Mouse (Mus musculus): ENCODE measurements around the gene Gnmt. TPM values are rescaled to one million over a fixed set of nuclear protein-coding genes. Genes with fewer than 3 reads are reported as not detected.

The Gnmt gene
- polyA plus RNA-seq, 1 experiment from 2014 or later, result 0.88 TPM

- Histone ChIP-seq H3K4me2 (replicated peaks) (peak overlapping the region; percentile 91), H3K9me3 (ENCODE audit: control insufficient read depth, low read length) (no peaks in the 10 kb centered on the region), H3K4me3 (replicated peaks; ENCODE audit: low read length) (peak overlapping the region; percentile 91), H3K9ac (peak overlapping the region; percentile 73), H3K4me1 (replicated peaks; ENCODE audit: control insufficient read depth, insufficient read depth, low read length) (peaks cover 22% of the 10 kb centered on the region), H3K27ac (peak overlapping the region; percentile 71), H3K36me3 (replicated peaks; ENCODE audit: control insufficient read depth, insufficient read depth) (peaks cover 55% of the 10 kb centered on the region), H3K27me3 (ENCODE audit: control insufficient read depth, insufficient read depth, low read length) (no peaks in the 10 kb centered on the region)
- DNase-seq (ENCODE audit: low spot score) (no peak), ATAC-seq (ENCODE audit: low FRiP score) (no peak)
- 25% methylated on average over 12 of the region's 12 CpGs for WGBS
Measured at GRCm38 (mm10) chr17:46681466-46682118, 47.4 kb downstream of the Gnmt start.

GRCm38 (mm10) chr17:46680760-46681373 is 48.1 kb downstream of the Gnmt start, which contains the start of gene Klhdc3:
Klhdc3 (minus strand) TSS chr17:46680914.
- H3K9ac ChIP-seq, result peak within 1 kb of the TSS; percentile 75
- H3K4me2 ChIP-seq (replicated peaks), result peak within 1 kb of the TSS; percentile 91
- H3K27ac ChIP-seq, result peak within 1 kb of the TSS; percentile 84
- H3K36me3 ChIP-seq (replicated peaks; ENCODE audit: control insufficient read depth, insufficient read depth), result peaks cover 55% of the 10 kb centered on the region
- H3K4me3 ChIP-seq (replicated peaks; ENCODE audit: low read length), result peak within 1 kb of the TSS; percentile 91
- peak; percentile 96 for DNase-seq (ENCODE audit: low spot score)
- H3K4me1 ChIP-seq (replicated peaks; ENCODE audit: control insufficient read depth, insufficient read depth, low read length), result peaks cover 22% of the 10 kb centered on the region
- no peaks in the 10 kb centered on the region for H3K9me3 ChIP-seq (ENCODE audit: control insufficient read depth, low read length)
- peak; percentile 97 for ATAC-seq (ENCODE audit: low FRiP score)
- no peaks in the 10 kb centered on the region for H3K27me3 ChIP-seq (ENCODE audit: control insufficient read depth, insufficient read depth, low read length)
- under 1% methylated on average over 49 of the region's 49 CpGs for WGBS

- peak; percentile 53 for DNase-seq (ENCODE audit: low spot score)
- Histone ChIP-seq H3K4me3 (replicated peaks; ENCODE audit: low read length) (peak overlapping the region; percentile 91), H3K4me2 (replicated peaks) (peak overlapping the region; percentile 91), H3K4me1 (replicated peaks; ENCODE audit: control insufficient read depth, insufficient read depth, low read length) (peaks cover 22% of the 10 kb centered on the region), H3K27ac (peak overlapping the region; percentile 84), H3K27me3 (ENCODE audit: control insufficient read depth, insufficient read depth, low read length) (no peaks in the 10 kb centered on the region), H3K36me3 (replicated peaks; ENCODE audit: control insufficient read depth, insufficient read depth) (peaks cover 55% of the 10 kb centered on the region), H3K9ac (peak overlapping the region; percentile 75), H3K9me3 (ENCODE audit: control insufficient read depth, low read length) (no peaks in the 10 kb centered on the region)
- WGBS, result 1% methylated on average over 34 of the region's 34 CpGs
- peak; percentile 11 for ATAC-seq (ENCODE audit: low FRiP score)
Measured at GRCm38 (mm10) chr17:46679843-46680759, 48.9 kb downstream of the Gnmt start.

- Histone ChIP-seq H3K36me3 (replicated peaks; ENCODE audit: control insufficient read depth, insufficient read depth) (peaks cover 49% of the 10 kb centered on the region), H3K9ac (peak overlapping the region; percentile 6; the same call in 1 of the 2 replicates)
Measured at GRCm38 (mm10) chr17:46678911-46679310, 50.1 kb downstream of the Gnmt start.

GRCm38 (mm10) chr17:46678416-46678815 is 50.6 kb downstream of the Gnmt start, which contains the start of gene Mea1:
Mea1 (plus strand) TSS chr17:46678793.
- Histone ChIP-seq H3K27me3 (ENCODE audit: control insufficient read depth, insufficient read depth, low read length) (no peaks in the 10 kb centered on the region), H3K4me1 (replicated peaks; ENCODE audit: control insufficient read depth, insufficient read depth, low read length) (peaks cover 25% of the 10 kb centered on the region), H3K9ac (peak within 1 kb of the TSS; percentile 75), H3K9me3 (ENCODE audit: control insufficient read depth, low read length) (no peaks in the 10 kb centered on the region), H3K36me3 (replicated peaks; ENCODE audit: control insufficient read depth, insufficient read depth) (peaks cover 44% of the 10 kb centered on the region), H3K4me3 (replicated peaks; ENCODE audit: low read length) (peak within 1 kb of the TSS; percentile 91), H3K4me2 (replicated peaks) (peak within 1 kb of the TSS; percentile 91), H3K27ac (peak within 1 kb of the TSS; percentile 84)
- DNase-seq (ENCODE audit: low spot score) (no peak), ATAC-seq (ENCODE audit: low FRiP score) (no peak)
- 95% methylated on average over 8 of the region's 9 CpGs for WGBS

More at GRCm38 (mm10) chr17:46678911-46679310, 50.1 kb downstream of the Gnmt start:
- peak overlapping the region; percentile 91; the same call in 1 of the 2 replicates for H3K4me3 ChIP-seq (replicated peaks; ENCODE audit: low read length)
- ATAC-seq (ENCODE audit: low FRiP score), result no peak
- peaks cover 22% of the 10 kb centered on the region for H3K4me1 ChIP-seq (replicated peaks; ENCODE audit: control insufficient read depth, insufficient read depth, low read length)
- no peaks in the 10 kb centered on the region for H3K27me3 ChIP-seq (ENCODE audit: control insufficient read depth, insufficient read depth, low read length)
- WGBS, result 75% methylated on average over 9 of the region's 9 CpGs
- H3K4me2 ChIP-seq (replicated peaks), result peak overlapping the region; percentile 91
- no peak for DNase-seq (ENCODE audit: low spot score)
- H3K9me3 ChIP-seq (ENCODE audit: control insufficient read depth, low read length), result no peaks in the 10 kb centered on the region
- H3K27ac ChIP-seq, result no peak overlapping the region

Other genes starting within 250 kb of the Gnmt start
- gene Ttbk1, start 241.5 kb downstream of the Gnmt start, polyA plus RNA-seq (2014; fragmentation: Nextera tagmentation; extraction: Ambion mirVana), result 6.5 and 7.7 TPM in 2 replicates
- gene Dnph1, start 232.5 kb downstream of the Gnmt start, polyA plus RNA-seq (2014; fragmentation: Nextera tagmentation; extraction: Ambion mirVana), result 16.0 and 16.6 TPM in 2 replicates
- 14.6 and 14.7 TPM in 2 replicates for gene Cul9, start 182.8 kb downstream of the Gnmt start, polyA plus RNA-seq (2014; fragmentation: Nextera tagmentation; extraction: Ambion mirVana)
- 5.2 and 6.5 TPM in 2 replicates for gene Srf, start 173.0 kb downstream of the Gnmt start, polyA plus RNA-seq (2014; fragmentation: Nextera tagmentation; extraction: Ambion mirVana)
- gene Ptk7, start 99.7 kb downstream of the Gnmt start, polyA plus RNA-seq (2014; fragmentation: Nextera tagmentation; extraction: Ambion mirVana), result 19.2 and 20.6 TPM in 2 replicates
- 26.2 and 30.5 TPM in 2 replicates for gene Klc4, start 83.1 kb downstream of the Gnmt start, polyA plus RNA-seq (2014; fragmentation: Nextera tagmentation; extraction: Ambion mirVana)
- gene Mrpl2, start 82.9 kb downstream of the Gnmt start, polyA plus RNA-seq (2014; fragmentation: Nextera tagmentation; extraction: Ambion mirVana), result 66.5 and 71.2 TPM in 2 replicates
- gene Cul7, start 78.8 kb downstream of the Gnmt start, polyA plus RNA-seq (2014; fragmentation: Nextera tagmentation; extraction: Ambion mirVana), result 29.7 and 30.2 TPM in 2 replicates
- gene Rrp36, start 54.8 kb downstream of the Gnmt start, polyA plus RNA-seq (2014; fragmentation: Nextera tagmentation; extraction: Ambion mirVana), result 41.6 and 44.7 TPM in 2 replicates
- gene Mea1, start 50.4 kb downstream of the Gnmt start, polyA plus RNA-seq (2014; fragmentation: Nextera tagmentation; extraction: Ambion mirVana), result 279 and 280 TPM in 2 replicates
- gene Klhdc3, start 48.3 kb downstream of the Gnmt start, polyA plus RNA-seq (2014; fragmentation: Nextera tagmentation; extraction: Ambion mirVana), result 154 and 155 TPM in 2 replicates
- 78.2 and 92.8 TPM in 2 replicates for gene Ppp2r5d, start 24.1 kb downstream of the Gnmt start, polyA plus RNA-seq (2014; fragmentation: Nextera tagmentation; extraction: Ambion mirVana)
- gene Pex6, start 17.7 kb downstream of the Gnmt start, polyA plus RNA-seq (2014; fragmentation: Nextera tagmentation; extraction: Ambion mirVana), result 23.1 and 24.4 TPM in 2 replicates
- 60.0 and 60.4 TPM in 2 replicates for gene Cnpy3, start 23.0 kb upstream of the Gnmt start, polyA plus RNA-seq (2014; fragmentation: Nextera tagmentation; extraction: Ambion mirVana)
- 0.21 and 0.35 TPM in 2 replicates for gene Ptcra, start 34.5 kb upstream of the Gnmt start, polyA plus RNA-seq (2014; fragmentation: Nextera tagmentation; extraction: Ambion mirVana)
- 54.1 and 68.5 TPM in 2 replicates for gene 2310039H08Rik, start 43.5 kb upstream of the Gnmt start, polyA plus RNA-seq (2014; fragmentation: Nextera tagmentation; extraction: Ambion mirVana)
- gene Rpl7l1, start 53.5 kb upstream of the Gnmt start, polyA plus RNA-seq (2014; fragmentation: Nextera tagmentation; extraction: Ambion mirVana), result 73.8 and 81.9 TPM in 2 replicates
- 9.8 and 11.7 TPM in 2 replicates for gene Bicral, start 129.3 kb upstream of the Gnmt start, polyA plus RNA-seq (2014; fragmentation: Nextera tagmentation; extraction: Ambion mirVana)
- gene Tbcc, start 161.5 kb upstream of the Gnmt start, polyA plus RNA-seq (2014; fragmentation: Nextera tagmentation; extraction: Ambion mirVana), result 54.7 and 61.6 TPM in 2 replicates
- not detected in 2 replicates for gene Prph2, start 181.3 kb upstream of the Gnmt start, polyA plus RNA-seq (2014; fragmentation: Nextera tagmentation; extraction: Ambion mirVana)